ENCODE assay signal across 28 mouse cellular contexts in genomic region chr11:20985771-20986170, GRCm38 (mm10).
DNase-seq lines count a peak whose midpoint lies in the region; ATAC-seq and TF ChIP-seq lines count a peak whose summit lies in the region.
"Had no signal": no experiment of that assay in that cellular context is flagged by ENCODE, and none has a peak within 500 bp of the region (broad histone marks: within the 10 kb centered on the region; RNA-seq: fewer than 3 reads in every experiment).

No protein-coding gene starts in this region.

- H3K9ac ChIP-seq in kidney, embryonic 15.5 days: no peak overlapping the region
- no peak overlapping the region for H3K9ac ChIP-seq in liver, embryonic 11.5 days (ENCODE audit: low read depth, low read length)
- no peak overlapping the region for H3K9ac ChIP-seq in liver, embryonic 12.5 days
- H3K9ac ChIP-seq: hindbrain, embryonic 14.5 days; midbrain, embryonic 12.5 days had no signal

- no peak for TF ChIP-seq POLR2A in brain, embryonic 14.5 days (IDR thresholded peaks at IDR 0.05; ENCODE audit: borderline replicate concordance, extremely low read depth, insufficient read depth, insufficient read length, poor library complexity, severe bottlenecking)

- H3K4me2 ChIP-seq in kidney, embryonic 15.5 days: no peak overlapping the region
- H3K4me2 ChIP-seq in liver, embryonic 11.5 days: no peak overlapping the region
- no peak overlapping the region for H3K4me2 ChIP-seq in liver, embryonic 12.5 days
- H3K4me2 ChIP-seq: hindbrain, embryonic 14.5 days; midbrain, embryonic 12.5 days had no signal

- H3K4me1 ChIP-seq in kidney, embryonic 15.5 days: peaks cover 9% of the 10 kb centered on the region
- peaks cover 7% of the 10 kb centered on the region; the same call in 1 of the 2 replicates for H3K4me1 ChIP-seq in liver, embryonic 11.5 days (replicated peaks; ENCODE audit: control insufficient read depth, insufficient read depth, low read length)
- peaks cover 25% of the 10 kb centered on the region for H3K4me1 ChIP-seq in liver, embryonic 12.5 days

- H3K27ac ChIP-seq in kidney, embryonic 15.5 days: peak overlapping the region; percentile 63; the same call in 1 of the 2 replicates
- H3K27ac ChIP-seq in liver, embryonic 11.5 days (ENCODE audit: low read depth, low read length): no peak overlapping the region
- no peak overlapping the region for H3K27ac ChIP-seq in liver, embryonic 12.5 days
- H3K27ac ChIP-seq: midbrain, embryonic 12.5 days had no signal

- no peak for TF ChIP-seq CTCF in brain, embryonic 14.5 days (IDR thresholded peaks at IDR 0.05; ENCODE audit: borderline replicate concordance, extremely low read depth, insufficient read depth, insufficient read length)

- H3K36me3 ChIP-seq in kidney, embryonic 15.5 days: no peaks in the 10 kb centered on the region
- no peaks in the 10 kb centered on the region for H3K36me3 ChIP-seq in liver, embryonic 11.5 days (ENCODE audit: control insufficient read depth, insufficient read depth, low read length)
- H3K36me3 ChIP-seq in liver, embryonic 12.5 days: no peaks in the 10 kb centered on the region
- H3K36me3 ChIP-seq: G1E; midbrain, embryonic 12.5 days had no signal

- H3K4me3 ChIP-seq in kidney, embryonic 15.5 days (replicated peaks): no peak overlapping the region
- H3K4me3 ChIP-seq in liver, embryonic 11.5 days (ENCODE audit: low read depth, low read length): no peak overlapping the region
- H3K4me3 ChIP-seq in liver, embryonic 12.5 days: no peak overlapping the region
- H3K4me3 ChIP-seq: layer of hippocampus, adult 2 months; midbrain, embryonic 12.5 days; myocyte had no signal

- ATAC-seq in kidney, embryonic 15.5 days (replicated peaks; ENCODE audit: low FRiP score): 0 out of 2 replicates have a peak, but pooled peaks have one; percentile 73
- ATAC-seq in liver, embryonic 11.5 days (replicated peaks; ENCODE audit: low FRiP score): no peak
- ATAC-seq in liver, embryonic 12.5 days: no peak
- ATAC-seq: inflammation-experienced regulatory T-cells, adult 6 months; Patski had no signal

- H3K9me3 ChIP-seq in kidney, embryonic 15.5 days (replicated peaks): no peaks in the 10 kb centered on the region
- H3K9me3 ChIP-seq in liver, embryonic 11.5 days (ENCODE audit: control insufficient read depth, low read length): no peaks in the 10 kb centered on the region
- no peaks in the 10 kb centered on the region for H3K9me3 ChIP-seq in liver, embryonic 12.5 days (replicated peaks)
- H3K9me3 ChIP-seq: G1E; midbrain, embryonic 12.5 days had no signal

- DNase-seq in kidney, adult 11 months: no peak
- peak; percentile 10 for DNase-seq in liver, embryonic 11.5 days (ENCODE audit: low spot score)
- peak; percentile 39 for DNase-seq in brain, embryonic 14.5 days (ENCODE audit: low read depth)
- peak; percentile 58 for DNase-seq in embryo, embryonic 10.5 days (ENCODE audit: low spot score)
- DNase-seq in layer of hippocampus, adult 9-10 months (ENCODE audit: low spot score): no peak
- no peak for DNase-seq in lung, postnatal 36 days
- DNase-seq: B cell, adult 2 months; cerebellum, adult 2 months; cerebellum, postnatal 25 days; gastrocnemius, postnatal 25 days; heart, postnatal 4 days; kidney, adult 9 months; layer of hippocampus, postnatal 36 days; lung, adult 18-20 months; lung, postnatal 10 days; right cerebral cortex, postnatal 14 days; spleen, adult 18-20 months; thymus, postnatal 14 days had no signal

- WGBS in kidney, embryonic 15.5 days: 33% methylated on average over 4 of the region's 4 CpGs
- 61% methylated on average over 4 of the region's 4 CpGs for WGBS in liver, embryonic 11.5 days
- WGBS in liver, embryonic 12.5 days (ENCODE audit: insufficient replicate concordance): 58% methylated on average over 4 of the region's 4 CpGs

- H3K27me3 ChIP-seq in kidney, embryonic 15.5 days: no peaks in the 10 kb centered on the region
- no peaks in the 10 kb centered on the region for H3K27me3 ChIP-seq in liver, embryonic 11.5 days (replicated peaks; ENCODE audit: control insufficient read depth, insufficient read depth, low read length)
- H3K27me3 ChIP-seq in liver, embryonic 12.5 days (replicated peaks): no peaks in the 10 kb centered on the region
- H3K27me3 ChIP-seq: CH12.LX; midbrain, embryonic 12.5 days; Patski had no signal

Comparison
In these comparisons a context has a peak if more than half of its experiments do, and no peak if none do; other contexts are left out.
1. DNase-seq: peak in liver, embryonic 11.5 days (single experiment), brain, embryonic 14.5 days (single experiment) and embryo, embryonic 10.5 days (single experiment); none in kidney, adult 11 months (single experiment), layer of hippocampus, adult 9-10 months (single experiment) and lung, postnatal 36 days (single experiment).